Mouse (Mus musculus) layer of hippocampus, adult 11-12 months (tissue): ENCODE data around the gene Creb1.

ENCODE experiments used
- DNase-seq: peaks from one replicate; pipeline ENCODE4 v3.0.0; 2022; ENCODE audit warnings: low spot score

Gene Creb1

GRCm38 (mm10) chr1:64532589-64533470 is at the start of gene Creb1:
Gene Creb1 (plus strand): TSS chr1:64532645.
- DNase-seq, result peak; percentile 99

- no peak for DNase-seq
Measured at GRCm38 (mm10) chr1:64488521-64489029, 43.9 kb upstream of the Creb1 start.

- no peak for DNase-seq
Measured at GRCm38 (mm10) chr1:64496803-64497202, 35.6 kb upstream of the Creb1 start.

- DNase-seq, result no peak
Measured at GRCm38 (mm10) chr1:64501382-64502140, 30.9 kb upstream of the Creb1 start.

GRCm38 (mm10) chr1:64508479-64509096 is 23.9 kb upstream of the Creb1 start:
- DNase-seq, result no peak

GRCm38 (mm10) chr1:64509678-64510077 is 22.8 kb upstream of the Creb1 start:
- peak; percentile 49 for DNase-seq

GRCm38 (mm10) chr1:64514184-64514583 is 18.3 kb upstream of the Creb1 start:
- no peak for DNase-seq

- no peak for DNase-seq
Measured at GRCm38 (mm10) chr1:64516593-64516992, 15.9 kb upstream of the Creb1 start.

GRCm38 (mm10) chr1:64518480-64518879 is 14.0 kb upstream of the Creb1 start:
- DNase-seq, result no peak

- DNase-seq, result no peak
Measured at GRCm38 (mm10) chr1:64519345-64519744, 13.1 kb upstream of the Creb1 start.

GRCm38 (mm10) chr1:64519901-64520300 is 12.5 kb upstream of the Creb1 start:
- DNase-seq, result no peak

- no peak for DNase-seq
Measured at GRCm38 (mm10) chr1:64521734-64522133, 10.7 kb upstream of the Creb1 start.

GRCm38 (mm10) chr1:64522637-64523036 is 9.8 kb upstream of the Creb1 start:
- DNase-seq, result no peak

- DNase-seq, result no peak
Measured at GRCm38 (mm10) chr1:64523117-64523516, 9.3 kb upstream of the Creb1 start.

GRCm38 (mm10) chr1:64524661-64525060 is 7.8 kb upstream of the Creb1 start:
- no peak for DNase-seq

GRCm38 (mm10) chr1:64527626-64528025 is 4.8 kb upstream of the Creb1 start:
- no peak for DNase-seq

GRCm38 (mm10) chr1:64529781-64530315 is 2.6 kb upstream of the Creb1 start:
- no peak for DNase-seq

- DNase-seq, result no peak
Measured at GRCm38 (mm10) chr1:64531548-64531947, 897 bp upstream of the Creb1 start.

GRCm38 (mm10) chr1:64532067-64532523 is 350 bp upstream of the Creb1 start:
- no peak for DNase-seq

GRCm38 (mm10) chr1:64533471-64534443 is 1.3 kb downstream of the Creb1 start:
- DNase-seq, result peak; percentile 43

- DNase-seq, result no peak
Measured at GRCm38 (mm10) chr1:64538837-64539367, 6.5 kb downstream of the Creb1 start.
